Mouse (Mus musculus) kidney, postnatal 0 days (tissue): ENCODE results near the gene Lrrc43. TPM values are rescaled to one million over a fixed set of nuclear protein-coding genes. Genes with fewer than 3 reads are reported as not detected.

Experiments used
- ATAC-seq: fragments of 200-750 bp; cut with Nextera tagmentation; replicated peaks from 2 replicates; pipeline ENCODE4 v1.8.0; 2017; ENCODE audit warnings: low read depth, moderate number of reproducible peaks, moderate TSS enrichment, moderate library complexity; ENCODE audit not compliant: low FRiP score
- DNase-seq: peaks from one replicate; pipeline ENCODE4 v3.0.0-alpha.2; 2016; ENCODE audit warnings: low spot score
- H3K27ac ChIP-seq: fragments of 300-500 bp; sonication (generic); 2 replicates; pipeline ENCODE4 v1.5.1; 2014; ENCODE audit warnings: mild to moderate bottlenecking
- H3K27me3 ChIP-seq: fragments of 300-500 bp; sonication (generic); 2 replicates; pipeline ENCODE4 v1.6.1; 2014; ENCODE audit warnings: low read length, mixed read lengths; ENCODE audit not compliant: insufficient read depth
- H3K36me3 ChIP-seq: fragments of 300-500 bp; sonication (generic); 2 replicates; pipeline ENCODE4 v1.6.1; 2014; ENCODE audit warnings: low read length, mixed read lengths; ENCODE audit not compliant: insufficient read depth
- H3K4me1 ChIP-seq: fragments of 300-500 bp; sonication (generic); replicated peaks from 2 replicates; pipeline ENCODE4 v1.6.1; 2014; ENCODE audit warnings: antibody characterized with exemption, low read length, mixed read lengths; ENCODE audit not compliant: insufficient read depth
- H3K4me2 ChIP-seq: fragments of 300-500 bp; sonication (generic); 2 replicates; pipeline ENCODE4 v1.6.1; 2014; ENCODE audit warnings: mild to moderate bottlenecking, low read length, moderate library complexity, mixed read lengths
- H3K4me3 ChIP-seq: fragments of 300-500 bp; sonication (generic); replicated peaks from 2 replicates; pipeline ENCODE4 v1.5.1; 2014; ENCODE audit warnings: low read depth, low read length
- H3K9ac ChIP-seq: fragments of 300-500 bp; sonication (generic); 2 replicates; pipeline ENCODE4 v1.6.1; 2014; ENCODE audit warnings: low read depth, low read length
- H3K9me3 ChIP-seq: fragments of 300-500 bp; sonication (generic); replicated peaks from 2 replicates; pipeline ENCODE4 v1.6.1; 2016; ENCODE audit warnings: low read length, inconsistent platforms, mixed read lengths
- CTCF ChIP-seq: IDR thresholded peaks from 2 replicates; pipeline ENCODE4 v1.5.1; 2016; ENCODE audit warnings: antibody characterized with exemption, low read depth, mild to moderate bottlenecking, moderate library complexity
- WGBS: fragments of 180-500 bp; shearing (Covaris S2); extraction: QIAGEN DNeasy Blood & Tissue Kit; methylation state at CpG from one replicate; pipeline ENCODE4 v1.1.7; 2014; 5-methylcytosine and 5-hydroxymethylcytosine counted together
- polyA plus RNA-seq: library from polyadenylated mRNA; unstranded; fragments of >200 nt; fragmentation: Nextera tagmentation; extraction: Ambion mirVana; gene quantifications from 2 replicates; pipeline ENCODE4 v1.2.1, GENCODE M21; 2015

The Lrrc43 gene
- polyA plus RNA-seq, 1 experiment from 2014 or later: not detected

DNA sequence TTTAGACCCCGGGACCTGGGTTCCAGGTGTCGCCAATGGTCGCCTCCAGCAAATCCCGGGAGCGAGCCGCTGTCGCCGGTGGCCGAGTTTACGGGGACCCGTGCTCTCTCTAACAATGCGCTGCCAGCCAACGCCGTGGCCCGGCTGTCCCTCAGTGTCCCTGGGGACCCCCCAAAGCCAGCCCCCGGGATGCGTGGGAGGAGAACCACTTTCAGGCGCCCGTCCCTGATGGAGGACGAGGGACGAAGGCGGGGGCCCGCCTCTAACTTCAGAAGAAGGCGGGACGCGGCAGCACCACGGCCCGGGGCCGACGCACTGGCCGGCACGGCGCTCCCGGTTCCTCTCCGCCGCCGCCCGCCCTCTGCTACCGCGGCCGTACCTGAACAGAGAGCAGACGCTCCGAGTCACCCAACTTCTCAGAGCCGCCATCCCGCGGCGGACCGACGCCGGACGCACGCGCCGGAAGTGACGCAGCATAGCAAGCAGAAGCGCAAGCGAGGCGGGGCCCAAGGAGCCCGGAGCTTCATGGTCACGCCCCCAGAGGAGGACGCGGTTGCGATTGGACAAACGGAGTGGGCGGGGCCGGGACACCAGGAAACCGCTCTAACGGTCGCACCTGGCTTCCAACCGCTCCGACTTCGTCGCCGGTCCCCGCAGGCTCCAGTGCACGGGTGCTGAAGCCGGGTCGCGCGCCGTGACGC lies 34.7 kb downstream of the Lrrc43 start, which contains the start of gene Diablo:
Gene Diablo, minus strand, starts transcription at position 485 of the 701 bp plus-strand sequence.
- TF ChIP-seq CTCF: no peak
- H3K27ac ChIP-seq: 0 out of 2 replicates have a peak within 1 kb of the TSS, but pooled peaks have one; percentile 42
- WGBS: under 1% methylated on average over 75 of the region's 82 CpGs

DNA sequence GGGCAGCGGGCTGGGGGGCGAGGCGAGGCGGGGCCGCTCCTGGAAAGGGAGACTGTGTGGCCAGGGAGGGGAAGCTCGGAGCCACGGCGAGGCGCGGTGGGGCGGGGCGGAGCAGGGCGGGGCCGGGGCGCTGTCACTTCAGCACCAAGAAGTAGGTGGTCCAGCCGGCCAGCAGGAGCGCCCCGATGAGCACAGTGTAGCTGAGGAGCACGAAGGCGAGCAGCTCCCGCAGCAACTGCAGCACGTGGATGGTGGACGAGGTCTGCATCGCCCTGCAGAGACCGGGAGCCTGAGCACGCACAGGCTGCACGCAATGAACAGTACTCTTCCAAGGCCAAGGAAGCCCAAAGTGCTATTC lies 35.3 kb downstream of the Lrrc43 start:
- H3K4me3 ChIP-seq: peak overlapping the region; percentile 85
- TF ChIP-seq CTCF: peak; percentile 17; the same call in 1 of the 2 replicates
- no peaks in the 10 kb centered on the region for H3K27me3 ChIP-seq
- peak; percentile 95 for ATAC-seq
- no peaks in the 10 kb centered on the region for H3K9me3 ChIP-seq
- peak overlapping the region; percentile 90 for H3K4me2 ChIP-seq
- H3K9ac ChIP-seq: 0 out of 2 replicates have a peak overlapping the region, but pooled peaks have one; percentile 73
- WGBS: under 1% methylated on average over 23 of the region's 27 CpGs
- H3K4me1 ChIP-seq: peaks cover 3% of the 10 kb centered on the region; the same call in 1 of the 2 replicates
- no peak overlapping the region for H3K27ac ChIP-seq
- H3K36me3 ChIP-seq: 0 out of 2 replicates have a peak, but pooled peaks cover 13% of the 10 kb centered on the region
- peak; percentile 89 for DNase-seq

More for the DNA sequence above, 34.7 kb downstream of the Lrrc43 start, which contains the start of gene Diablo:
- ATAC-seq (peak; percentile 97), DNase-seq (peak; percentile 99)
- H3K4me2 ChIP-seq: peak within 1 kb of the TSS; percentile 90
- H3K4me3 ChIP-seq: peak within 1 kb of the TSS; percentile 85
- H3K36me3 ChIP-seq: 0 out of 2 replicates have a peak, but pooled peaks cover 18% of the 10 kb centered on the region
- H3K9me3 ChIP-seq: no peaks in the 10 kb centered on the region
- H3K9ac ChIP-seq: peak within 1 kb of the TSS; percentile 73
- H3K27me3 ChIP-seq: no peaks in the 10 kb centered on the region
- peaks cover 3% of the 10 kb centered on the region; the same call in 1 of the 2 replicates for H3K4me1 ChIP-seq

DNA sequence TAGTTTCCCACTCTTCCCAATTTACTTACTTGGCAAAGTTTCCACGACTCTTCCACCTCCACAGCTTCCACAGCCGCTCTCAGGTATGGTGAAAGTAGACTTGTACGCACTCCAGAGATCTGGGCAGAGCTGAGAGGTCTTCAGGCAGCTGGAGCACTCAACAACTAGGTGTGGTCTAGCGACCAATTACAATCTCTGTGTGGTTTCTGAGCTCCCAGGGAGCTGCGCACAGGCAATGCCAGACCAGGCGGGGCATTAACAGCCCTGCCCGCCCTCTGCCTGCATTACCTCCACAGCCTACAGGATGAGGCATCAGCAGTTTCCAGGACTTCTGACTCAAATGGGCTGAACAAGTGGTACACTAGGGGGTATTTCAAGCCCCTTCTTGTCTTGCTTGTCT lies 36.2 kb downstream of the Lrrc43 start, which contains the start of gene Gm49027:
Gene Gm49027, minus strand, starts transcription at position 208 of the 400 bp plus-strand sequence.
- H3K9me3 ChIP-seq: no peaks in the 10 kb centered on the region
- H3K4me2 ChIP-seq: peak within 1 kb of the TSS; percentile 90
- peaks cover 18% of the 10 kb centered on the region; the same call in 1 of the 2 replicates for H3K36me3 ChIP-seq
- no peak within 1 kb of the TSS for H3K27ac ChIP-seq
- no peaks in the 10 kb centered on the region for H3K27me3 ChIP-seq
- 87% methylated on average over 7 of the region's 7 CpGs for WGBS
- peak within 1 kb of the TSS; percentile 85 for H3K4me3 ChIP-seq
- peaks cover 3% of the 10 kb centered on the region; the same call in 1 of the 2 replicates for H3K4me1 ChIP-seq
- DNase-seq (no peak), ATAC-seq (no peak)
- H3K9ac ChIP-seq: no peak within 1 kb of the TSS
- no peak for TF ChIP-seq CTCF

DNA sequence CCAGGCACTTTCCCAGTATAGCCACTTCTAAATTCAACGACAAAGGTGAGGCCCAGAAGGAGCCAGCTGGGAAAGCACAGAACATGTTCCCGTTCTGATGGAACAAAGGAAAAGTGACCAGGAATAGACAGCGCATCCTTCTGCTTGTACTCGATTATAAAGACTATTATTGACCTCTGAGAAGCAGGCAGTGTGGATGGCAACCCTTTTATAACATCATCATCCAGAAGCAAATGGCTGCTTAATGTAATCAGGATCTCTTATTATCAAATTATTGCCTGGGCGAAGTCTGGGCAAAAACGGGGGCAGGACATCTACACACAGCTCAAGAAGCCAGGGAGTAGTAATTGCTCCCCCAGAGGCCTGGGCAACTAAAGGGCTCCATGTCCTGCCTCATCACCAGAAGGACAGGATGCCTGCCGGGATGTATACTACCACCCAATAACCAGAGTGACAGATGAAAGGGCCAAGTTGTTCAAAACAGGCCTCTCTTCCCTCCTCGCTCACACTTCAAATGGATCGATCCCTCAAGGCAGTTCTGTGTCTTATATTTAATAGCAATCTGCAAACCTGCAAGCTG lies 36.9 kb downstream of the Lrrc43 start:
- H3K36me3 ChIP-seq: peaks cover 25% of the 10 kb centered on the region; the same call in 1 of the 2 replicates
- no peak overlapping the region for H3K4me3 ChIP-seq
- H3K27ac ChIP-seq: no peak overlapping the region
- no peak for TF ChIP-seq CTCF
- ATAC-seq (no peak), DNase-seq (no peak)
- H3K9ac ChIP-seq: no peak overlapping the region
- H3K4me2 ChIP-seq: no peak overlapping the region
- H3K27me3 ChIP-seq: no peaks in the 10 kb centered on the region
- peaks cover 3% of the 10 kb centered on the region; the same call in 1 of the 2 replicates for H3K4me1 ChIP-seq
- 91% methylated on average over 9 of the region's 9 CpGs for WGBS
- no peaks in the 10 kb centered on the region for H3K9me3 ChIP-seq

DNA sequence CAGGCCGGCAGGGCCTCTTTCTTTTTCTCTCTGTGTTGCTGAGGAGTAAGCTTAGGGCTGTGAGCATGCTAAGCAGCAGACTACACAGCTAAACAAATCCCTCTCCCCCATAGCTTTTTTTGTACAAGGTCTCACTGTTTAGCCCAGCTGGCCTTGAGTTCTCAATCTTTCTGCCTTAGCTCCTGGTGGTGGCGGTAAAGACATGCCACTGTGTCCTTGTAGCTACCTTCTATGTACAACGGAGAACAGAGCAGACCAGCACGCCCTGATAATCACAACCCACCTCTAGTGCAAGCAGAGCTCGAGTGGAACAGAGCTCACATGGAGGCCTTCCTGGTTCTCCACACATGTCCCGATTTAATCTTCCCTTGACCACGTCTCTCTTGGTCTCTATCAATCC lies 39.5 kb downstream of the Lrrc43 start:
- H3K9ac ChIP-seq: no peak overlapping the region
- no peak overlapping the region for H3K27ac ChIP-seq
- no peak overlapping the region for H3K4me2 ChIP-seq
- 0 out of 2 replicates have a peak, but pooled peaks cover 3% of the 10 kb centered on the region for H3K4me1 ChIP-seq
- TF ChIP-seq CTCF: no peak
- no peaks in the 10 kb centered on the region for H3K9me3 ChIP-seq
- H3K36me3 ChIP-seq: peaks cover 50% of the 10 kb centered on the region
- no peaks in the 10 kb centered on the region for H3K27me3 ChIP-seq
- 80% methylated on average over 7 of the region's 7 CpGs for WGBS
- DNase-seq: no peak
- no peak overlapping the region for H3K4me3 ChIP-seq
- ATAC-seq: no peak

DNA sequence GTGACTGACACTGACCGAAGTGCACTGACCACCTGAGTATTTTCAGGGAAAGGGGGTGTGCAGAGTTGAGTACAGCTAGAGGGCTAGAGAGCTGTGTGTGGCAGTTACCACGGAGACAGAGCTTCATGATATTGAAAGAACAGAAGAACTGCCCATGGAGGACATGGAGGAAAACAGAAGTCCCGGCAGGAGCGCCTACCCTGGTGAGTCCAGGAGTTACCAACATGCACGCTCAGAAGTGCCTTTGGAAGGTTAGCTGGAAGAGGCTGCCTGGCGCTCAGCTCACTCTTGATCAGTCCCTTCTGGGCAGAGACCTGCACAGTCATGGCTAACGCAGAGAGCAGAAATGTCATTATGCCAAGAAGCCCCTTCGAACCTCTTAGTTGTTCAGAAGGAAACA lies 41.0 kb downstream of the Lrrc43 start:
- H3K4me3 ChIP-seq: no peak overlapping the region
- no peak for TF ChIP-seq CTCF
- no peaks in the 10 kb centered on the region for H3K9me3 ChIP-seq
- no peaks in the 10 kb centered on the region for H3K4me1 ChIP-seq
- no peak overlapping the region for H3K4me2 ChIP-seq
- WGBS: 91% methylated on average over 8 of the region's 8 CpGs
- ATAC-seq (no peak), DNase-seq (no peak)
- H3K9ac ChIP-seq: no peak overlapping the region
- H3K36me3 ChIP-seq: peaks cover 60% of the 10 kb centered on the region
- no peaks in the 10 kb centered on the region for H3K27me3 ChIP-seq
- H3K27ac ChIP-seq: no peak overlapping the region
